Mouse (Mus musculus): ENCODE data around the gene Cry2.
A peak's percentile ranks its signal among the peaks of the same experiment; 100 is the strongest.
"Not testable (repeated sequence)": the region's sequence is repeated elsewhere in the genome, so short reads cannot be mapped to it uniquely, and the experiment has no call there.

Cry2 gene

GRCm38 (mm10) chr2:92433578-92434374 lies at the start of gene Cry2:
TSS of gene Cry2 (minus strand) at chr2:92434043.
- peak; percentile 99 for DNase-seq (ENCODE audit: low read depth, low spot score)

GRCm38 (mm10) chr2:92483505-92483904 lies 49.7 kb upstream of the Cry2 start:
- DNase-seq (ENCODE audit: low read depth, low spot score) = no peak

- no peak for DNase-seq (ENCODE audit: low read depth, low spot score)
Measured at GRCm38 (mm10) chr2:92482551-92482950, 48.7 kb upstream of the Cry2 start.

DNA sequence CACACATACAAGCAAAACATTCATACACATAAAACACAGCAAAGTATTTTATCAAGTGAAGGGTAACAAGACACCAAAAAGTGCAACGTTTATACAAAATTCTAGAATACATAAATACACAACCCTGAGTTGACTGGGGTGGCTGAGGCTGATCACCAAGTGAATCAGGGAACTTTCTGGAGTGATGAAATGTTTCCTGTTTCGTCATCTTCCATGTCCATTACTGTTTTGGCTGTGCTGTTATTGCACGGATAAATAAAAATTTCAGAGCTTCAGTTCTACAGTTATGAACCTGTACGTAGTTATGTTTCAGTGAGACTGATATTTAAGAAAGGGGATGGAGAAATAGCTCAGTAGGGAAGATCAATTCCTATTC lies 44.5 kb upstream of the Cry2 start:
- no peak for DNase-seq (ENCODE audit: low read depth, low spot score)

DNA sequence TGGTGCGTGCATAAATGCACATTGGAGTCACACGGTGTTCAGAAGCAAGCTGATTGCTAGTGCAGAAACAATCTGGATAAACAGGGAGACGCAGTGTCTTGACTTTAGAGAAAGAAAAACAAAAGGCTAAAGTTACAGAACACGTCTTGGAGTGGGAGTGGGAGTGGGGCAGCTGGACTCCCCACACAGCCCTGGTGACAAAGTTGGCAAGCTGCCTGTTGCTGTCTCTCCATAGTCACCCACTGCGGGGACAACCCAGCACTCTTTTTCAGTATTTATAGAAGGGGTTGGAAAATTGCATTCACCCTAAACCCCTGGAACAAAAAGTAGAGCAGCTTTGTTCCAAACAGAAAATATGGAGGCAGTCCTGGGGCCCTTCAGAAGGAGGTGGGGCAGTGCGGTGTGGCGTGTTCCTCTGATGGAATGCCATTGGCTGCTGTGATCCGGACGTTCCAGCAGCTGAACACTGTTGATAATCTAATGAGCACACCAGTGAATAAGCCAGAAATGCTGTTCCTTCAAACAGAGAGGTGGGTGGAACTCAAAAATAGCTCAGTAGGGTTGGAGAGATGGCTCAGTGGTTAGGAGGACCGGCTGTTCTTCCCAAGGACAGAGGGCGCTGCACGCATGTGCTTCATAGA lies 43.9 kb upstream of the Cry2 start:
- DNase-seq (ENCODE audit: low read depth, low spot score) = no peak

DNA sequence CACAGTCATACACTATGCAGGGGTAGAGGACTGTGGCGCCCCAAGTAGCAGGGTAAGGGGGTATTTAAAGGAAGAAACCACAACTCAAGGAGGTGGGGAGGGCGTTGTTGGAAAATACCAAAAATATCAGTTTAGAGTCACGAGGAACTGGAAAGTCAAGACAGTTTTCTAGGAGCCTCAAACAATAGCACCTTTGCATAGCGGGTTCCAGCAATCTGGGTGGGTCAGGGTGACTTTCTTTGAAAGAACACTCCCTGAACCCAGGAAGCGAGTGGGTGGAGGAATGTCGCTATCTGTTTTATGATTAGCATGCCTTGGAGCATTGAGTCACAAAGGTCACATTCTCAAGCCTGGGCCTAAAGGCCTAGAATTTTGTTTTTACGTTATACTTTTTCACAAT lies 42.7 kb upstream of the Cry2 start:
- not testable (repeated sequence) for DNase-seq (ENCODE audit: low read depth, low spot score)

GRCm38 (mm10) chr2:92475711-92476110 lies 41.9 kb upstream of the Cry2 start:
- DNase-seq (ENCODE audit: low read depth, low spot score) = no peak

- no peak for DNase-seq (ENCODE audit: low read depth, low spot score)
Measured at GRCm38 (mm10) chr2:92474920-92475319, 41.1 kb upstream of the Cry2 start.

DNA sequence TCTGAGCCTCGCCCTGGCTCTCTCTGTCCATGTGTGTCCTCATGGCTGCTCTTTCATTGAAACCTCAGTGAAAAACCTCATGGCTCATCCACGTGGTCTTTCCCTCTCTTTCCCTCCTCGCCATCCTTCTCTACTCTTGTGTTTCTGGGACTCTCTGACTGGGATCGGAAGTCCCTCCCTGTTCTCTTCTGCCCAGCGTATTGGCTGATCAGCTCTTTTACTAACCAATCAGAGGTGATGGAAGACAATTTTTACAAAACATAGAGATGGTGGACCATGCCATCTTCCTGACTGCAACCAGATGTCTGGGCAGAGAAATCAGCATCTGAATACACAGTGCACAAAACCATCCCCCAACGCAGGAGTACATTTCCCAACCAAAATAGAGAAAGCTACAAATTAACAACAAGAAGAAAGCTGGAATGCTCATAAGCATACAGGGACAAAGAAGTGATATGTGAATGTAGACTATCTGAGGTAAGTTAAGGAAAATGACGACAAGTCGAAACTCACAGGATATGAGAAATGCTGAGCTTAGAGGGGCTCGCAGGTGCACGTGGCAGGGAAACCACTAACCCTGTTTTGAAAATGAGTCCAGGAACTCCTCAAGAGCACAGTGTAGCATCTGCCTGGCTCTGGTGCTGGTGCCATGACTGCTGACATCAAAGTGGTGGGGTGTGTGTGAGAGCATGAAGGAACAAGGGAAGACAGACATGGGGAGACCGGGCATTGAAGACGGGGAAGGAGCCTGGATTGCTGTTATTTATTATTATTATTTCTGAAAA lies 38.2 kb upstream of the Cry2 start:
- DNase-seq (ENCODE audit: low read depth, low spot score) = no peak

DNA sequence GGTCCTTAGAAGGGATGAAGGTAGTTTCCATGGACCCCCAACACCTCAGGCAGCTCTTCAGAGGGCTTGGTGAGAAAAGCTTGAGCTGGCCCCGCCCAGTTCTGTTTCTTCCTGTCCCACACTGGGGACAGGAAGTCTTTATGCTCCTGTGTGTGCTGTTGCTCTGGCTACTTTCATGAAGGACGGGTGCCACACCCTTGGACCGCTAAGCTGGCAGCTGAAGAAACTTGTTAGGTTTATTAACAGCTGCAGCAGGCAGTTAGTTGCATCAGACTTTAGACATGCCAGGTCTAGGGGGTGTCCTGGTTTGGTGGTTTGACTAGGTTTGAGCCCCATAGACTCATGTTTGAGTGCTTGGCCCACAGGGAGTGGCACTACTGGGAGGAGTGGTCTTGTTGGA lies 30.8 kb upstream of the Cry2 start:
- DNase-seq (ENCODE audit: low read depth, low spot score) = no peak

GRCm38 (mm10) chr2:92461215-92461614 lies 27.4 kb upstream of the Cry2 start:
- DNase-seq (ENCODE audit: low read depth, low spot score) = no peak

DNA sequence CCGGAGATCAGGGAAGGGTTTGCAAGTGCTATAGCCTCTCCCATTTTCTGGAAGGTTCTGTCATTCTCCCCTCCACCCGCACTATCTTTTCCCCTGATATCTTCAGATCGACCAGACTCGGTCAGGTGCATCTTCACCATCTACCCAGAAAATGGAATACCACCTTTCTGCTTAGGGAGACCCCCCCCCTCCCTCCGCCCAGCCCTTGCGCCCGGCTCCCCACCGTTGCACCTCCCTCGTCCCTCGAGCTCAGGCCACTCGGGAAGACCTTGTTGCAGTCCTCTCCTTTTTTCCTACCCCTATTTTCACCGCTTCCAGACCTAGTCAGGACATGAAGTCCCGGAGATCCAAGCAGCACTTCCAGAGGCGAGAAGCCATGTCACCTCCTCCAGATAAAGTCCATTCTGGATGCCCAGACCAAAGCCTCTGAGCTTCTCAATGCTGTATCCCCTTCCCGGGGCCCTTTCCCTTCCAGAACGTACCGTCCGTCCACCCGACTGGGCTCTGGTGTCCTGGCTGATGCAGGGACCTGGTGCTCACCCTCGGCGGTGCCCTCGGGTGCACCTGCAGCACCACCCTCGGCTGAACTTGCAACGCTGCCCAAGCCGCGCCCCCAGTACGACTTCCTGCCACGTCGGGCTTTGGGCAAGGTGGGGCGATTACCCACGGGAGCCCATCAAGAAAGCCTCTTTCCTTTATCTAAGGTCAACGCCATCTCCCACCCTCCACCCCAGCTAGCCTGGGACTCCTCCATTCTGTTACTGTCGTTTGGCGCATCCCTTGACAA lies 26.3 kb upstream of the Cry2 start, which contains the start of gene Slc35c1:
Gene Slc35c1 (minus strand): TSS at position 618 of the 787 bp plus-strand sequence.
- DNase-seq (ENCODE audit: low read depth, low spot score) = no peak

DNA sequence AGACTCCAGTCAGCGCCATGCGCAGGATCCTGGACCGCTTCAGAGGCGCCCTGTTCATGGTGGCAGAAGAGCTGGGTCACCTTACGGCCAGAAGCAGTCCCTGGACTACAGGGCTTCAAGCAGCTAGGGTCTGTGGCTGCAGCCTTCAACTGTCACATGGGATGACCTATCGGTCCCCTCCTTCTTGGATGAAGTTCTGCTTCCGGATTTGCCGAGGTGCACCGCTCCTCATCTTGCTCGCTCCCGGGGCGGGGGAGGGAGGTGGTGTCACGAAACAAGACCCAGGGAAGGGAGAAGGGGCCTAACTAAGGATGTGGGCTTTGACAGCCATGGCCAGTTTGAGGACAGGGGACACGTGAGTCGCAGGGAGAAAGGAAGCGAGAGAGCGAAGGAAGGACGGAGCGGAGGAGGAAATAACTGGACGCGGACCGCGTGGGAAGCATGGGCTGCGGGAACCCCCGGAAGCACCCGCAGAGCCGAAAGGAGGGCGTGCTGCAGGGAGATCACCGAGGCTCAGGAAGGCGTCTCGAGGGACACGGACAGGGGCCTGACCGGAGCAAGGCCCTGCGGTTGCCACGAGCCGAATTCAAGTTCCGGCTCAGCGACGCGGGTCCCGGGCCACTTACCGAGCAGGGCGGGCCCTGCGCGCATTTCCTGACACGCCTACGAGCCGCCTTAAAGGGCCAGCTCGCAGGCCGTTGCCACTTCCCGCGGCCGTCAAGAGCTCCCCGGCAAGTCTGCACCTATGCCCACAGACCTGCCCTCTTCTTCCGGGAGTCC lies 25.5 kb upstream of the Cry2 start:
- DNase-seq (ENCODE audit: low read depth, low spot score) = peak; percentile 81

DNA sequence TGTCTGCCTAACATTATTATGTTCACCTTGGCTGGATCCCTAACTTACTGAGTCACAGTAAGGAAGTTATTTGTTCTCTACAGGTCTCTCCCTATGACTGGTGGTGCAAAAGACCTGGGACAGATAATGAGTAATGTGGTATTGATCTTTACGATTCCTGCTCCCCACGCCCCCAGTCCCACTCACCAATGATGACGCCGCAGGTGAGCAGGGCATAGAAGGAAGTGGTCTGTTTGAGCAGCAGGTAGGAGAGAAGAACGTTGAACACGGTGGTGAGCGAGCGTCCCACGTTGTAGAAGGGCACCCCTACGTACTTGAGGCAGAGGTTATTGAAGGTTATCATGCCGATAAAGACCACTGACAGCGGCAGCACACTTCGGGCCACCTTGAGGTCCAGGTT lies 24.6 kb upstream of the Cry2 start:
- DNase-seq (ENCODE audit: low read depth, low spot score) = no peak

- DNase-seq (ENCODE audit: low read depth, low spot score) = no peak
Measured at GRCm38 (mm10) chr2:92456970-92457530, 23.2 kb upstream of the Cry2 start.

DNA sequence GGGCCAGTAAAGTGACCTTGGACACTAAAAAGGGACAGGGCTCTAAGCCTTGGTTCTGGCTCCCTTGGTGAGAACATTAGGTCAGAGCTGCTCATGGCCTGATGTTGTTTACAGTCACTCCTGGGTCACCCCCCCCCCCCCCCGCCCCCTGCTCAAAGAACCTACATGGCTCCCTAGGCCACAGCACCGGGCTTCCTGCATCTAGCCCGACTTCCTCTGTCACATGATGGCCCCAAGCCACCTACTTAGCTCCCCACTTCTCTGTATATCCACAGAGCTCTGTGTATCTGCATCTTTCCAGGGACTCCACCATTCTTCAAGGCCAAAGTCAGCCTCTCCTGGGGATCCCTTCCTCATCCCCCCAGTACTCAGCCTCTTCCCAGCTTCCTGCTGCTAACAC lies 21.9 kb upstream of the Cry2 start:
- DNase-seq (ENCODE audit: low read depth, low spot score) = no peak

GRCm38 (mm10) chr2:92454166-92454565 lies 20.3 kb upstream of the Cry2 start:
- no peak for DNase-seq (ENCODE audit: low read depth, low spot score)

DNA sequence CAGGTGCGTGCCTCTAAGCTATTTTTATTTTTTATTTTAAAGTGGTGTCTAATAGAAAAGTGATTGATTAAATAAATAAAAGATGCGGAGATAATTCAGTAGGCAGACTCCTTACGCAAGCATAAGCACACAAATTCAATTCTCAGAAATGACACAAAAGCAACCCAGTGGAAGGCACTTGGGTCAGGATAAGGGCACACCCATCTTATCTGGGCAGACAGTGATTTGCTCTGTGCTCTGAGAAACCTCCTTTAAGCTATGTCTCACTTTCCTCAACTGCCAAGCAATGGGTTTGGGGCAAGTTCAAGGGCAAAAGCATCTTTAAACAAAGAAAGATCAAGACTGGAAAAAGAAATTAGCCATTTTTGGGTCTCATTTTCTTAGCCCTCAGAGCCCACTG lies 17.3 kb upstream of the Cry2 start:
- no peak for DNase-seq (ENCODE audit: low read depth, low spot score)

DNA sequence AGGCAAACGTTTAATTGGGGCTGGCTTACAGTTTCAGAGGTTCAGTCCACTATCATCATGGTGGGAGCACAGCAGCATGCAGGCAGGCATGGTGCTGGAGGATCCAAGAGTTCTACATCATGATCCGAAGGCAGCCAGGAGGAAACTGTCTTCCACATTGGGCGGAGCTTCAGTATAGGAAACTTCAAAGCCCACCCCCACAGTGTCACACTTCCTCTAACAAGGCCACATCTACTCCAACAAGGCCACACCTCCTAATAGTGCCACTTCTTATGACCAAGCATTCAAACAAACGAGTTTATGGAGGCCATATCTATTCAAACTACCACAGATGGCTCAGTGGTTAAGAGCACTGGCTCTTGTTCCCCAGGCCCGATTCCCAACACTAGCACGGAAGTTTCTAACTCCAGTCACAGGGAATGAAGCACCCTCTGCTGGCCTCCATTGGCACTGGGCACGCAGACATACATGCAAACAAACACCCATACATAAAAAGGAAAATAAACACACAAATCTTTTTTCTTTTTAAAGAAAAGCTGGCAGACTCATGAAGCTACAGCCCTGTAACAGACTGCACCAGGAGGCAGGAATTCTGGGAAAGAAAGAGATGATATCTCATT lies 13.4 kb upstream of the Cry2 start:
- DNase-seq (ENCODE audit: low read depth, low spot score) = no peak

GRCm38 (mm10) chr2:92446656-92447055 lies 12.8 kb upstream of the Cry2 start:
- no peak for DNase-seq (ENCODE audit: low read depth, low spot score)

All from telencephalon, adult 2 months (tissue).